Mouse (Mus musculus) 416B (cell line): ENCODE results near the gene Map6d1.

Experiments
- DNase-seq: peaks from one replicate; pipeline ENCODE4 v3.0.0; 2011; ENCODE audit warnings: low read depth

The Map6d1 gene

GRCm38 (mm10) chr16:20240468-20241414 is at the start of gene Map6d1:
Gene Map6d1, minus strand, starts transcription at chr16:20241358.
- no peak for DNase-seq

GRCm38 (mm10) chr16:20280238-20280637 is 39.1 kb upstream of the Map6d1 start:
- no peak for DNase-seq

GRCm38 (mm10) chr16:20279395-20279794 is 38.2 kb upstream of the Map6d1 start:
- DNase-seq: no peak

- no peak for DNase-seq
Observed at GRCm38 (mm10) chr16:20272994-20273393, 31.8 kb upstream of the Map6d1 start.

GRCm38 (mm10) chr16:20271339-20271738 is 30.2 kb upstream of the Map6d1 start:
- no peak for DNase-seq

GRCm38 (mm10) chr16:20265089-20265488 is 23.9 kb upstream of the Map6d1 start:
- DNase-seq: peak; percentile 54

GRCm38 (mm10) chr16:20257926-20258325 is 16.8 kb upstream of the Map6d1 start:
- DNase-seq: no peak

GRCm38 (mm10) chr16:20248442-20249174 is 7.5 kb upstream of the Map6d1 start:
- DNase-seq: no peak

- DNase-seq: no peak
Observed at GRCm38 (mm10) chr16:20247103-20247502, 5.9 kb upstream of the Map6d1 start.

GRCm38 (mm10) chr16:20238646-20239045 is 2.5 kb downstream of the Map6d1 start:
- DNase-seq: no peak

GRCm38 (mm10) chr16:20237426-20237825 is 3.7 kb downstream of the Map6d1 start:
- DNase-seq: no peak

- no peak for DNase-seq
Observed at GRCm38 (mm10) chr16:20234406-20234805, 6.8 kb downstream of the Map6d1 start.

GRCm38 (mm10) chr16:20228167-20228566 is 13.0 kb downstream of the Map6d1 start:
- DNase-seq: no peak

GRCm38 (mm10) chr16:20227504-20227903 is 13.7 kb downstream of the Map6d1 start:
- no peak for DNase-seq

- DNase-seq: no peak
Observed at GRCm38 (mm10) chr16:20226676-20227075, 14.5 kb downstream of the Map6d1 start.

GRCm38 (mm10) chr16:20222726-20223125 is 18.4 kb downstream of the Map6d1 start:
- no peak for DNase-seq

GRCm38 (mm10) chr16:20213591-20214226 is 27.4 kb downstream of the Map6d1 start:
- peak; percentile 78 for DNase-seq

GRCm38 (mm10) chr16:20199501-20200201 is 41.5 kb downstream of the Map6d1 start:
- peak; percentile 52 for DNase-seq

- no peak for DNase-seq
Observed at GRCm38 (mm10) chr16:20196962-20197361, 44.2 kb downstream of the Map6d1 start.

- DNase-seq: peak; percentile 67
Observed at GRCm38 (mm10) chr16:20195546-20195945, 45.6 kb downstream of the Map6d1 start.

GRCm38 (mm10) chr16:20192043-20192442 is 49.1 kb downstream of the Map6d1 start:
- peak; percentile 98 for DNase-seq
